Mouse (Mus musculus): ENCODE data around the gene Ddx42. TPM values are rescaled to one million over a fixed set of nuclear protein-coding genes. Genes with fewer than 3 reads are reported as not detected.

The Ddx42 gene
- total and polyA plus RNA-seq, 2 experiments from 2014 or later, result 17.8 to 29.2 TPM

DNA sequence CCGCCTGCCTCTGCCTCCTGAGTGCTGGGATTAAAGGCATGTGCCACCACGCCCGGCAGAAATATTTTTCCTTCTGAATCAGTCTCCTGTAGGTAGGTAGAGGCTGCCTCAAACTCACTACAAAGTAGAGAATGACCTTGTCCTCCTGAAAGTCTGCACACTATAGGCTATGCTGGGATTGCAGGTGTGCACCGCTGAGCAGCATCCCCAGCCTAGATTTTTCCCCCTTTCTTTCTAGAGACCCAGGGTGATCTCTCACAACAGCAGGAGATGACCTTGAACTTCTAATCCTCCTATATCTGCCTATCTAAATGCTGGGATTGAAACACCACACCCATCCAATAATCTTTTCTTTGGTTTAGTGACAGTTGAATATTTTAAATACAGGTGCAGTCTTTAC lies 29.4 kb upstream of the Ddx42 start:
- DNase-seq (ENCODE audit: low spot score), result no peak
- WGBS, result 90% methylated on average over 4 of the region's 4 CpGs
- peaks cover 12% of the 10 kb centered on the region for H3K36me3 ChIP-seq (replicated peaks; ENCODE audit: control insufficient read depth, insufficient read depth, low read length)

DNA sequence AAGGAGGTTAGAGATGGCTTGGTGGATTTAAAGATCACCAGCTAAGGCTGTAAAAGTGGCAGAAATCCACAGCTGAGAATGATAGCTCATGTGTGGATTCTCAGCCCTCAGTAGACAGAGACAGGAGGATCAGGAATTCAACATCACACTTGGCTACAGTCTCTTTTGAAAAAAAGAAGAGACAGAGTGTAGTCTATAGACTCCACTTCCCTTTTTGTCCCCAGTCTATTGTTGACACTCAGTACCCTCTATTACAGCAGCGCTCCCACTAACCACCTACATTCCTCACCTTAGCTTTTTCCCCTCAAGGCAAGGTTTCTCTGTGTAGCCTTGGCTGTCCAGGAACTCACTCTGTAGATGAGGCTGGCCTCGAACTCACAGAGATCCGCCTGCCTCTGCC lies 25.0 kb upstream of the Ddx42 start:
- Histone ChIP-seq H3K36me3 (replicated peaks; ENCODE audit: control insufficient read depth, insufficient read depth, low read length) (peaks cover 5% of the 10 kb centered on the region; the same call in 1 of the 2 replicates), H3K27ac (ENCODE audit: low read depth) (no peak overlapping the region), H3K4me3 (ENCODE audit: low read depth, low read length) (no peak overlapping the region), H3K27me3 (ENCODE audit: control insufficient read depth, insufficient read depth, low read length) (no peaks in the 10 kb centered on the region), H3K4me1 (ENCODE audit: control insufficient read depth, insufficient read depth) (peaks cover 4% of the 10 kb centered on the region), H3K9ac (replicated peaks; ENCODE audit: low read depth, low read length) (no peak overlapping the region), H3K4me2 (ENCODE audit: low read depth, low read length) (no peak overlapping the region), H3K9me3 (replicated peaks; ENCODE audit: control insufficient read depth, low read length) (no peaks in the 10 kb centered on the region)
- TF ChIP-seq EP300 (IDR thresholded peaks at IDR 0.05; ENCODE audit: low read depth) (no peak), CTCF (IDR thresholded peaks at IDR 0.05; ENCODE audit: low read depth) (no peak)
- DNase-seq (ENCODE audit: low spot score) (no peak), ATAC-seq (ENCODE audit: insufficient read depth, low read depth) (no peak)
- 91% methylated on average over 3 of the region's 3 CpGs for WGBS

More for the DNA sequence above, 29.4 kb upstream of the Ddx42 start:
- Histone ChIP-seq H3K9me3 (replicated peaks; ENCODE audit: control insufficient read depth, low read length) (no peaks in the 10 kb centered on the region), H3K27me3 (ENCODE audit: control insufficient read depth, insufficient read depth, low read length) (no peaks in the 10 kb centered on the region), H3K4me3 (ENCODE audit: low read depth, low read length) (no peak overlapping the region), H3K4me2 (ENCODE audit: low read depth, low read length) (no peak overlapping the region), H3K9ac (replicated peaks; ENCODE audit: low read depth, low read length) (no peak overlapping the region), H3K27ac (ENCODE audit: low read depth) (no peak overlapping the region), H3K4me1 (ENCODE audit: control insufficient read depth, insufficient read depth) (peaks cover under 1% of the 10 kb centered on the region; the same call in 1 of the 2 replicates)
- TF ChIP-seq EP300 (IDR thresholded peaks at IDR 0.05; ENCODE audit: low read depth), result no peak
- TF ChIP-seq CTCF (IDR thresholded peaks at IDR 0.05; ENCODE audit: low read depth), result no peak
- ATAC-seq (ENCODE audit: insufficient read depth, low read depth), result no peak

DNA sequence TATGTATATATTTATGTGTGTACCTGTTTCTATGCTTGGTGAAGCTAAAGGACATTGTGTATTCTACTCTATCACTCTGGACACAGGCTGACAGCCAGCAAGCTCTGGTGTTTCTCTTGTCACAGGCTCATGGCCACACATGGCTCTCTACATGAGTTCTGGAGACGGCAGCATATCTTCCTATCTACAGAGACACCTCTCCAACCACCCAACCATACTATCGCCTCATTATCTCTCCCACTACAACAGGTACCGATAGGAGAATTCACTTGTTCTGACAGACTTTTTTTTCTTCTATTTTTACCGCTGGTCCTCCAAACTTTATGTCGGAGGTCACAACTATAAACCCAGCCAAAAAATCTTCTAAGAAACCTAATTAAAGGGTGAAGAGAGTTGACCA lies 24.5 kb upstream of the Ddx42 start:
- Histone ChIP-seq H3K36me3 (replicated peaks; ENCODE audit: control insufficient read depth, insufficient read depth, low read length) (peaks cover 9% of the 10 kb centered on the region), H3K4me1 (ENCODE audit: control insufficient read depth, insufficient read depth) (peaks cover 4% of the 10 kb centered on the region), H3K27ac (ENCODE audit: low read depth) (no peak overlapping the region), H3K4me3 (ENCODE audit: low read depth, low read length) (no peak overlapping the region), H3K27me3 (ENCODE audit: control insufficient read depth, insufficient read depth, low read length) (no peaks in the 10 kb centered on the region), H3K9me3 (replicated peaks; ENCODE audit: control insufficient read depth, low read length) (no peaks in the 10 kb centered on the region), H3K4me2 (ENCODE audit: low read depth, low read length) (peak overlapping the region; percentile 76; the same call in 1 of the 2 replicates), H3K9ac (replicated peaks; ENCODE audit: low read depth, low read length) (no peak overlapping the region)
- 53% methylated on average over 5 of the region's 5 CpGs for WGBS
- DNase-seq (ENCODE audit: low spot score) (no peak), ATAC-seq (ENCODE audit: insufficient read depth, low read depth) (no peak)
- TF ChIP-seq EP300 (IDR thresholded peaks at IDR 0.05; ENCODE audit: low read depth), result no peak

DNA sequence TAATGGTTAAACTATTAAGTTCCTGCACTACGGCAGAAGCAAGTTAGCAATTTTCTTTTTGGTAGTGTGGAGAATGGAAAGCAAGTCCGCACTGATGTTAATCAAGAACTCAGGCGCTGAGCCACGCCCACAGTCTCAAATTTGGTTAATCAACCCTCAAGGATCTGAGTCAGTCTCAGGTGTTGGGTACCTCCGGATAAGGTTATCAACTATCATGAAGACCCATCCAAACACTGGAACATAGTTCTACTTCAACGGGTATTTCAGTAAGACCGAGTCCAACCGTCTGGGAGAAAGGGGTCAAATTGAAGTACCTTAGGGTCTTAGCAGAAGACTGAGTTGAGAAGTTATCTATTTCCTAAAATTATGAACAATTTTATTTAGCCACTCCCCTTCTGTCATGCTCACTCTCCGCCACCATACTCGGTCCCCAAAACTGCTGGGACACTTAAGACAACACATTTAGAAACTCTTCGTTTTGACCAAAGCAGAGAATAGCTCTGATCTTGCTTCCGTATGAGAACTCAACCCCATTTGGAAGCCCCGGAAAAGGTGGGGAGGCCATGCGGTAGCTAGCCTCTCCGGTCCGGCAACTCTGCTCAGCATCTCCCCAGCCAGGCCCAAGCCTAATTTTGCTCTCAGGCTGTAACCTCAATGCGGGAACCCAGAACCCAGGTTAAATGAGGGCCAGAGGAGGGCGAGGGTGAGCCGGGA lies 23.9 kb upstream of the Ddx42 start:
- peak overlapping the region; percentile 76 for H3K4me2 ChIP-seq (ENCODE audit: low read depth, low read length)
- peak overlapping the region; percentile 69 for H3K9ac ChIP-seq (replicated peaks; ENCODE audit: low read depth, low read length)
- peaks cover 15% of the 10 kb centered on the region for H3K36me3 ChIP-seq (replicated peaks; ENCODE audit: control insufficient read depth, insufficient read depth, low read length)
- H3K4me1 ChIP-seq (ENCODE audit: control insufficient read depth, insufficient read depth), result peaks cover 4% of the 10 kb centered on the region
- H3K4me3 ChIP-seq (ENCODE audit: low read depth, low read length), result peak overlapping the region; percentile 73
- peak; percentile 39 for ATAC-seq (ENCODE audit: insufficient read depth, low read depth)
- WGBS, result 10% methylated on average over 19 of the region's 19 CpGs
- H3K27ac ChIP-seq (ENCODE audit: low read depth), result peak overlapping the region; percentile 78
- no peaks in the 10 kb centered on the region for H3K9me3 ChIP-seq (replicated peaks; ENCODE audit: control insufficient read depth, low read length)
- no peak for TF ChIP-seq CTCF (IDR thresholded peaks at IDR 0.05; ENCODE audit: low read depth)
- TF ChIP-seq EP300 (IDR thresholded peaks at IDR 0.05; ENCODE audit: low read depth), result no peak
- DNase-seq (ENCODE audit: low spot score), result no peak
- no peaks in the 10 kb centered on the region for H3K27me3 ChIP-seq (ENCODE audit: control insufficient read depth, insufficient read depth, low read length)

DNA sequence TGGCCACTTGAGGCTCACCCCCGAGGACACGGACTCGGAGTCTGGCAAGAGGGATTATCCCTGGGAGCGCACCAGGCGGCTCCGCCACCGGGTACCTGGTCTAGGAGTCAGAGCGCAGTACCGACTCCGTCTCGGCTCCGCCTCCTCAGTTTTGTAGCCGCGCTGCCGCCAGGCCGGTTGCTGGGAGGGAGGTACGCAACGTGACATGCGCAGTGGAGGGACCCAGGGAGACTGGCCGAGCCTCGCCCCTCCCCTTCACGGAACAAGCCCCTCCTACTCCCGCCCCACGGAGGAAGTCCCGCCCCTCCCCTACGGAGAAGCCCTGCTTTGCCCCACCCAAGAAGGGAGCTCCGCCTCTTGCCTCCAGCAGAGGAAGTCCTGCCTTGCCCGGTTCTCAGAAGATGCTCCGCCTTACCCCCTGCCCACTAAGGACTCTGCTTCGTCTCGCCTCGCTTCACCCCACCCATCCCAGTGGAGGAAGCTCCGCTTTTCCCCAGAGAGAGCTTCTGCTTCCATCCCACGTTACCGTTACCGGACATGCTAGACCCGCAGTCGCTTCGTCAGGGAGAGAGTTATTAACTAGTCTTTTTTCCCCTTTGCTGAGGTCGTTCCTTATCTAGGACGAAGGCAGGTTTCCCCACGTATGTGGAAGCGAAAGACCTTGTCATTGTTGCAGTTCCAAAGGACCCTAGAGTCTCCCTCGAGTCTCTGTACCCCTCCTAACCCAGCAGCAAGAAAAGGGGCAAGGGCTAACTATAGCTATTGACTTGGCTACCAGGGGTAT lies 23.2 kb upstream of the Ddx42 start:
- Histone ChIP-seq H3K4me3 (ENCODE audit: low read depth, low read length) (peak overlapping the region; percentile 73), H3K27ac (ENCODE audit: low read depth) (peak overlapping the region; percentile 80), H3K36me3 (replicated peaks; ENCODE audit: control insufficient read depth, insufficient read depth, low read length) (peaks cover 23% of the 10 kb centered on the region), H3K9me3 (replicated peaks; ENCODE audit: control insufficient read depth, low read length) (no peaks in the 10 kb centered on the region), H3K4me1 (ENCODE audit: control insufficient read depth, insufficient read depth) (peaks cover 4% of the 10 kb centered on the region), H3K4me2 (ENCODE audit: low read depth, low read length) (peak overlapping the region; percentile 76), H3K27me3 (ENCODE audit: control insufficient read depth, insufficient read depth, low read length) (no peaks in the 10 kb centered on the region), H3K9ac (replicated peaks; ENCODE audit: low read depth, low read length) (peak overlapping the region; percentile 69)
- ATAC-seq (ENCODE audit: insufficient read depth, low read depth) (peak; percentile 98), DNase-seq (ENCODE audit: low spot score) (peak; percentile 99)
- under 1% methylated on average over 43 of the region's 44 CpGs for WGBS
- TF ChIP-seq EP300 (IDR thresholded peaks at IDR 0.05; ENCODE audit: low read depth) (no peak), CTCF (IDR thresholded peaks at IDR 0.05; ENCODE audit: low read depth) (no peak; the same call in 1 of the 2 replicates)

All from heart, postnatal 0 days (tissue).